Mouse (Mus musculus) cerebellum, adult 2 months (tissue): ENCODE measurements around the gene Nfkbil1.

Experiments
- CTCF ChIP-seq: fragments of 200-500 bp; IDR thresholded peaks from 2 replicates; pipeline ENCODE4 v1.5.1; 2011; ENCODE audit warnings: low read depth, mild to moderate bottlenecking, control low read depth, low read length, moderate library complexity, borderline replicate concordance; ENCODE audit not compliant: insufficient read depth
- POLR2A ChIP-seq: fragments of 200-500 bp; IDR thresholded peaks from 2 replicates; pipeline ENCODE4 v1.6.1; 2011; ENCODE audit warnings: low read length, control low read depth, borderline replicate concordance; ENCODE audit not compliant: insufficient read depth

- TF ChIP-seq CTCF = no peak
- TF ChIP-seq POLR2A = no peak
Measured at GRCm38 (mm10) chr17:35222299-35222698, 13.3 kb downstream of the Nfkbil1 start.
